Mouse (Mus musculus) left cerebral cortex, postnatal 4 days (tissue): Measurements from ENCODE around the gene Anks1. TPM values are rescaled to one million over a fixed set of nuclear protein-coding genes. Genes with fewer than 3 reads are reported as not detected.

Experiments
- total RNA-seq, 2 experiments: library from RNA; stranded (reverse); gene quantifications; 2 replicates each; pipeline ENCODE4 v1.2.3; 2021

Gene Anks1
- total RNA-seq, 2 experiments from 2014 or later: 45.5 to 46.5 TPM

Other genes starting within 250 kb of the Anks1 start
- gene Spdef, start 180.4 kb upstream of the Anks1 start, total RNA-seq: 1 to 10 TPM; 2.8 to 5.8 TPM
- gene D17Wsu92e, start 88.7 kb upstream of the Anks1 start, total RNA-seq: 10 to 100 TPM; 90.2 to 90.3 TPM
- gene Snrpc, start 71.2 kb upstream of the Anks1 start, total RNA-seq: 100 to 1,000 TPM in 1 of 2 experiments, 10 to 100 TPM in 1; 97.7 to 108 TPM
- gene Uhrf1bp1, start 52.9 kb upstream of the Anks1 start, total RNA-seq: 10 to 100 TPM; 25.6 to 29.4 TPM
- gene Taf11, start 538 bp downstream of the Anks1 start, total RNA-seq: 10 to 100 TPM; 32.4 to 32.7 TPM
- 1 to 10 TPM; 2.2 to 3.6 TPM for gene Tcp11, start 171.3 kb downstream of the Anks1 start, total RNA-seq
- 10 to 100 TPM; 15.0 to 15.9 TPM for gene Scube3, start 232.8 kb downstream of the Anks1 start, total RNA-seq